Mouse (Mus musculus) forebrain, embryonic 12.5 days (tissue): ENCODE data around the gene Galnt5. TPM values are rescaled to one million over a fixed set of nuclear protein-coding genes. Genes with fewer than 3 reads are reported as not detected.

Source experiments
- ATAC-seq: fragments of 200-750 bp; cut with Nextera tagmentation; 2 replicates; pipeline ENCODE4 v1.8.0; 2017; ENCODE audit warnings: moderate TSS enrichment; ENCODE audit not compliant: low FRiP score
- H3K27ac ChIP-seq: fragments of 300-500 bp; sonication (generic); 2 replicates; pipeline ENCODE4 v1.5.1; 2016; ENCODE audit warnings: mild to moderate bottlenecking
- H3K27me3 ChIP-seq: fragments of 300-500 bp; sonication (generic); 2 replicates; pipeline ENCODE4 v1.6.1; 2016; ENCODE audit warnings: mild to moderate bottlenecking
- H3K36me3 ChIP-seq: fragments of 300-500 bp; sonication (generic); replicated peaks from 2 replicates; pipeline ENCODE4 v1.6.1; 2016; ENCODE audit warnings: mild to moderate bottlenecking
- H3K4me1 ChIP-seq: fragments of 300-500 bp; sonication (generic); 2 replicates; pipeline ENCODE4 v1.6.1; 2016
- H3K4me2 ChIP-seq: fragments of 300-500 bp; sonication (generic); 2 replicates; pipeline ENCODE4 v1.6.1; 2016; ENCODE audit warnings: mild to moderate bottlenecking, moderate library complexity
- H3K4me3 ChIP-seq: fragments of 300-500 bp; sonication (generic); replicated peaks from 2 replicates; pipeline ENCODE4 v1.5.1; 2016; ENCODE audit warnings: mild to moderate bottlenecking
- H3K9ac ChIP-seq: fragments of 300-500 bp; sonication (generic); 2 replicates; pipeline ENCODE4 v1.6.1; 2016; ENCODE audit warnings: mild to moderate bottlenecking
- H3K9me3 ChIP-seq: fragments of 300-500 bp; sonication (generic); 2 replicates; pipeline ENCODE4 v1.6.1; 2016
- WGBS: fragments of 180-500 bp; shearing (Covaris S2); methylation state at CpG from one replicate; pipeline ENCODE4 v1.1.7; 2016; 5-methylcytosine and 5-hydroxymethylcytosine counted together
- polyA plus RNA-seq: library from polyadenylated mRNA; unstranded; fragments of >200 nt; fragmentation: Nextera tagmentation; extraction: Ambion mirVana; gene quantifications from 2 replicates; pipeline ENCODE4 v1.2.1, GENCODE M21; 2016

Galnt5 gene
- polyA plus RNA-seq, 1 experiment from 2014 or later: 0.34 TPM

- WGBS: 76% methylated on average over 7 of the region's 7 CpGs
- Histone ChIP-seq H3K36me3 (no peaks in the 10 kb centered on the region), H3K9me3 (no peaks in the 10 kb centered on the region), H3K4me2 (no peak overlapping the region), H3K4me3 (no peak overlapping the region), H3K27me3 (no peaks in the 10 kb centered on the region), H3K4me1 (no peaks in the 10 kb centered on the region), H3K27ac (no peak overlapping the region), H3K9ac (no peak overlapping the region)
- ATAC-seq: no peak
Observed at GRCm38 (mm10) chr2:58041867-58042266, 44.2 kb downstream of the Galnt5 start.

GRCm38 (mm10) chr2:58052821-58053581 is 55.3 kb downstream of the Galnt5 start, which contains the start of gene Ermn:
TSS of gene Ermn (minus strand) at chr2:58052864.
- peak; percentile 88 for ATAC-seq
- H3K4me2 ChIP-seq: peak within 1 kb of the TSS; percentile 33
- H3K9ac ChIP-seq: no peak within 1 kb of the TSS
- no peaks in the 10 kb centered on the region for H3K9me3 ChIP-seq
- no peaks in the 10 kb centered on the region for H3K36me3 ChIP-seq
- WGBS: 2% methylated on average over 7 of the region's 7 CpGs
- peak within 1 kb of the TSS; percentile 31; the same call in 1 of the 2 replicates for H3K27ac ChIP-seq
- H3K4me3 ChIP-seq: 0 out of 2 replicates have a peak within 1 kb of the TSS, but pooled peaks have one; percentile 4
- 0 out of 2 replicates have a peak, but pooled peaks cover 10% of the 10 kb centered on the region for H3K27me3 ChIP-seq
- peaks cover 11% of the 10 kb centered on the region for H3K4me1 ChIP-seq

- H3K4me2 ChIP-seq: no peak overlapping the region
- no peak overlapping the region for H3K27ac ChIP-seq
- ATAC-seq: peak; percentile 67
- H3K9ac ChIP-seq: no peak overlapping the region
- H3K4me3 ChIP-seq: no peak overlapping the region
- H3K27me3 ChIP-seq: 0 out of 2 replicates have a peak, but pooled peaks cover 9% of the 10 kb centered on the region
- peaks cover 11% of the 10 kb centered on the region for H3K4me1 ChIP-seq
- H3K36me3 ChIP-seq: no peaks in the 10 kb centered on the region
- no peaks in the 10 kb centered on the region for H3K9me3 ChIP-seq
Observed at GRCm38 (mm10) chr2:58055383-58055782, 57.7 kb downstream of the Galnt5 start.

- H3K4me1 ChIP-seq: no peaks in the 10 kb centered on the region
- no peak overlapping the region for H3K4me3 ChIP-seq
- no peak overlapping the region for H3K9ac ChIP-seq
- no peak overlapping the region for H3K27ac ChIP-seq
- H3K36me3 ChIP-seq: no peaks in the 10 kb centered on the region
- H3K9me3 ChIP-seq: no peaks in the 10 kb centered on the region
- H3K27me3 ChIP-seq: no peaks in the 10 kb centered on the region
- no peak for ATAC-seq
- WGBS: 64% methylated on average over 1 of the region's 1 CpGs
- no peak overlapping the region for H3K4me2 ChIP-seq
Observed at GRCm38 (mm10) chr2:58079849-58080248, 82.2 kb downstream of the Galnt5 start.

GRCm38 (mm10) chr2:58086420-58086819 is 88.7 kb downstream of the Galnt5 start:
- Histone ChIP-seq H3K9me3 (no peaks in the 10 kb centered on the region), H3K27me3 (no peaks in the 10 kb centered on the region), H3K27ac (no peak overlapping the region), H3K36me3 (no peaks in the 10 kb centered on the region), H3K4me1 (no peaks in the 10 kb centered on the region), H3K9ac (no peak overlapping the region), H3K4me2 (no peak overlapping the region), H3K4me3 (no peak overlapping the region)
- no peak for ATAC-seq
- 86% methylated on average over 1 of the region's 1 CpGs for WGBS

GRCm38 (mm10) chr2:58094818-58095217 is 97.1 kb downstream of the Galnt5 start:
- no peak overlapping the region for H3K9ac ChIP-seq
- no peak overlapping the region for H3K4me3 ChIP-seq
- no peak overlapping the region for H3K27ac ChIP-seq
- peaks cover 5% of the 10 kb centered on the region; the same call in 1 of the 2 replicates for H3K4me1 ChIP-seq
- H3K9me3 ChIP-seq: no peaks in the 10 kb centered on the region
- 7% methylated on average over 1 of the region's 1 CpGs for WGBS
- H3K4me2 ChIP-seq: no peak overlapping the region
- peak; percentile 60; the same call in 1 of the 2 replicates for ATAC-seq
- H3K36me3 ChIP-seq: no peaks in the 10 kb centered on the region
- no peaks in the 10 kb centered on the region for H3K27me3 ChIP-seq

Other genes starting within 250 kb of the Galnt5 start
- 2.3 and 2.8 TPM in 2 replicates for gene Ermn, start 55.0 kb downstream of the Galnt5 start, polyA plus RNA-seq
- 0.14 TPM in 1 of 2 replicates, not detected in the other for gene Cytip, start 197.6 kb downstream of the Galnt5 start, polyA plus RNA-seq